Mouse (Mus musculus) right cerebral cortex, adult 18-20 months (tissue): ENCODE measurements at regions not wholly inside any gene's neighbourhood (a gene's known extent, or its start where the extent isn't known, plus 50 kb on each side); places are given as distances from the start of the nearest gene placed in this dataset.
A peak's percentile ranks its signal among the peaks of the same experiment; 100 is the strongest.
"Not testable (repeated sequence)": the region's sequence is repeated elsewhere in the genome, so short reads cannot be mapped to it uniquely, and the experiment has no call there.

Experiments
- DNase-seq: peaks from one replicate; pipeline ENCODE4 v3.0.0; 2022; ENCODE audit warnings: mixed read lengths

DNA sequence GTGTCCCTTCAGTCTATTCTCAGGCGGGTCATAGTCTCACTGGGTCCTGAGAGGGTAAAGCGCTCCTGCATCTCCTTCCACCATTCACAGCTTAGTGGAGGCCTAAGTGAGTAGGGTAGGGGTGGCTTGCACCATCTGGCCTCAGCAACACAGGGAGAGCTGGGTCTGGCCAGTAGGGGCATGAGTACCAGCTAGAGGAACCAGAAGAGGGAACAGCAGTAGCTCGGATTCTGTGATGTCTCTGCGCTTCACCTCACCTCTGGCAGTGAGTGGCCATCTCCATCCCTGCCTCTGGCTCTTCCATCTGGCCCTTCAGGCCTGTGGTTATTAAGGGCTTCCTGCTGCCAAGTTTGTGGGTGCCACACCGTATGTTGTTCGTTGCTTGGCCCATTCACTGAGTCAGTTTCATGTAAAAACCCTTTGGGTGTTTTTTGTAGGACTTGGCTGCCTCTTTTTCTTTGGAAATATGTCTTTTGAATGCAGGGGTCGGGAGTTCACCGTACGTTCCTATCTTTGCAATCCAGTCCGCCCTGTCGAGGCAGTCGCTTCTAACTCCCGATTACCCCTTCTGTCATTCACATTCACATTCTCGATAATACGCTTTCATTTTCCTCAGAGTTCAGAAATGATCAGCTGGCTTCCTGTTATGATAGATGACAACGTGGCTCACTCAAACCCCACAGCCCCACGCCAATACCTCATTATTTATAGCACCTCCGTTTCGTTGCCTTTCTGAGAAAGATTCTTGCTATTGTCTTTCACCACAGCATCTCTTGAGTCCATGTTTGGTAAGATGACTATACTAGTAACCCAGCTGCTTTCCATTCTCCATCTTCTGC, 99.4 kb upstream of the Mrps10 start:
- no peak for DNase-seq

DNA sequence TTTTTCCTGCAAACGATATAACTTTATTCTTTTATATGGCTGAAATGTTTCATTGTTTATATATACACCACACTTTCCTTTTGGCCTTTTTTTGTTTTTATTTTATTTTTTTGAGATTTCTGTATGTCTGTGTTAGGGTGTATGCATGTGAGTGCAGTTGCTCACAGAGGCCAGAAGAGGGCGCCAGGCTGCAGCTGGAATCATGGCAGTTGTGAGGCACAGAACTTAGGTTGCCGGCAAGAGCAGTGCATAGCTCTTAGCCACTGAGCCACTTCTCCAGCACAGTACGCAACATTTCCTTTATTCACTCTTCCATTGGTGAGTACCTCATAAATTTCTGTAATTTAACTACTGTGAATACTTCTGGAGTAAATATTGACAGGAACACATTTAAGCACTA, 100.8 kb upstream of the Mrps10 start:
- DNase-seq: no peak

DNA sequence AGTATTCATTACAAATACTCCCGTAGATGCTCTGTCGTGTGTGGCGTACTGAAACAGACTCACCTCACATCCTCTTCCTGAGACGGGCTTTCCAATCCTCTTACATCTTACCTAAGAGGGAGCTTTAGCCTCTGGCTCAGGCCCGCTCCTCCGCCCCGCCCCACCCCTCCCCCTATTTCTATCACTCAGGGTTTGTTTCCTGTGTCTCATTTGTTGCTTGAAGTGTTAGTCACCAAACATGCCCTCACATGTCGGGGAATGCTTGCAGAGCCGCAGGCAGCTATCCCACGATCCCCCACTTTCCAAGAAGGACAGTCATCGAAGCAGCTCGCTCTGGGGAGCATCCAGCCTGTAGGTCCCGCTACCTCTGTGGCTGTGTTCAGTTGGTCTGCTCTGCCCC, 101.6 kb upstream of the Mrps10 start:
- DNase-seq: no peak

DNA sequence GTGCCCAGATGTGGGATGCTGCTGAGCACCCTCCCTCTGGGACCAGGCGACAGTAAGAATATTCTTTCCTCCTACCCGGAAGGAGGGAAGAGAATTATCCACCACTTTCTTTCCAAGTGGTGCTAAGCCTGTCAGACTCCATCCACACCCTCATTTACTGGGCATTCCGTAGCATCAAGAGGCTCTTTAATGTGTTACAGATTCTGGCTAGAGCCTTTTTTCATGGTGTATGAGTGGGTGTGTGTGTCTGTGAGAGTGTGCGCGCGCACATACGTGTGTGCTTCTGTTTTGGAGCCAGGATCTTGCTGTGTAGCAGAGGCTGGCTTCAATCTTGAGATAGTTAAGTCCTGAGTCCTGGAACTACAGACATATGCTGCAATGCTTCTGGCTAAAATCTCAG, 102.4 kb upstream of the Mrps10 start:
- peak; percentile 56 for DNase-seq

DNA sequence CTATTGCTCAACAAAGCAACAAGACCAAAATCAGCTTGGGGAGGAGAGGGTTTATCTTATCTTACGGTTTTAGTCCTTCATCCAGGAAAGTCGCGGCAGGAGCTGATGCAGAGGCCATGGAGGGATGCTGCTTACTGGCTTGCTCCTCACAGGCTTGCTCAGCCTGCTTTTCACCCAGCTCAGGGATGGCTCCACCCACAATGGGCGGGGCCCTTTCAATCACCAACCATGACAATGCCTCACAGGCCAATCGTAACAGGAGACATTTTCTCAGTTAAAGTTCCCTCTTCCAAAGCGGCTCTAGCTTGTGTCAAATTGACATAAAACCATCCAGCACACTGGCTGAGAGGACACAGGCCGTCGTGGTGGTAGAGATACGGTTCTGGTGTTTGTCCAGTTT, 105.7 kb upstream of the Mrps10 start:
- no peak for DNase-seq

DNA sequence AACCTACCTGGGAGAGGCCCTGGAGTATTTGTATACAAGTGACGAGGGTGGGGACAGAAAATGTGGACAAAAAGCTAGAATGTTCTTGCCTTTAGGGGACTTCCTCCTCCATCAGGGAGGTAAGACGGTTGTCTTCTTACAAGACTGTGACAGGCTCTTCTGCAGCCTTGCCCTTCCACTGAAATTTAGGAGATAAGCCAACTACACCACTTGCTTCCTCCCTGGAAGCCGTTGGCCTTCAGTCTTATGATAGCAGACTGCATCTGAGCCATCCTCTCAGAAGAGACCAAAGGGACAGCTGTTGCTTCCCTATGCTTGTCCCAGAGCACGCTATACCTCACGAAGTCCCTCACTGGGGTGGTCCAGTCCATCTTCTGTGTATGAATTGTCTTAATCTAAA, 106.5 kb upstream of the Mrps10 start:
- DNase-seq: no peak

DNA sequence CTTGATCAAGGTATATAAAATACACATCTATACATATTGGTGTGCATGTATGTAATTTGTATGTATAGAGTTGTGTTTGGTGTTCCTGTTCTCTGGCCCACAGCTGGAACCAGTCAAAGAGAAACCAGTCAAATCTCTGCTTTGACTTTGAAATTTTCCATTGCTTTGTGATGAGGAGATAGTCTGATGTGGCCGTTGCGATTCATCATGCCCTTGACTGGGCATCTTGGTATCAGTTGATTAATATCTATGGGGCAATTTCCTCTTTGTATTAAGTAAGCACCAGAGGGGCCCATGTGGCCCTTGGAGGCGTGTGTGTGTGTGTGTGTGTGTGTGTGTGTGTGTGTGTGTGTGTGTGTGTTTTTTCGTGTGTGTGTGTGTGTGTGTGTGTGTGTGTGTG, 107.7 kb upstream of the Mrps10 start:
- no peak for DNase-seq

DNA sequence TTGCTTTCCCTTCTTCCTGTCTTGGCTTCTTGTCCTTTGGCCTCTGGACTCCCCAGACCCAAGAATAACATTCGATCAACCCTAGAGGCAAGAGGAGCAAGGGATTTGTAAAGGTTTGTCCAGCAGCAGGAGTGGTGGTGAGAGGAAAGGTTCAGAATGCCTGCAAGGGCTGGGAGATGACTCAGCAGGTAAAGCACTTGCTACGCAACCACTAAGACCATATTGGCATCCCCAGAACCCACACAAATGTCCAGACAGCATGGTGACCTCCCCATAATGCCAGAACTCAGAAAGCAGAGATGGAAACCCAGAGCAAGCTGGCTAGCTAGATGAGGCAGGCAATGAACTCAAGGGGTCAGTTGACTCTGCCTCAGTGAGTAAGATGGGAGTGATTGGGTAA, 110.4 kb upstream of the Mrps10 start:
- no peak for DNase-seq

DNA sequence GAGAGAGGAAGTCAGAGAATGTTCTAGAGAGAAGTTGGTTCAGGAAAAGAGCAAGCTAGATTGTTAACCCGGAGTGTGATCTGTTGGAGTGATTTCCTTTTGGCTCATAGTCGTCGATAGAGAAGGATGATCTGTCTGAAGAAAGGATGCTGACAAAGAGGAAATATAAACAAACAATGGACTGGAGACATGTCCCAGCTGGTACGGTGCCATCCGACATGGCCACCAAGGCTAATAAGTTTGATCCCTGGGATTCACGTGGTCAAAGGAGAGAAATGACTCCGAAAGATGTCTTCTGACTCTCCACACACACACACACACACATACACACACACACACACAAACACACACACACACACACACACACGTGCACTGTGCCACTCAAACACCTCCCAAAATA, 113.5 kb upstream of the Mrps10 start:
- DNase-seq: no peak

DNA sequence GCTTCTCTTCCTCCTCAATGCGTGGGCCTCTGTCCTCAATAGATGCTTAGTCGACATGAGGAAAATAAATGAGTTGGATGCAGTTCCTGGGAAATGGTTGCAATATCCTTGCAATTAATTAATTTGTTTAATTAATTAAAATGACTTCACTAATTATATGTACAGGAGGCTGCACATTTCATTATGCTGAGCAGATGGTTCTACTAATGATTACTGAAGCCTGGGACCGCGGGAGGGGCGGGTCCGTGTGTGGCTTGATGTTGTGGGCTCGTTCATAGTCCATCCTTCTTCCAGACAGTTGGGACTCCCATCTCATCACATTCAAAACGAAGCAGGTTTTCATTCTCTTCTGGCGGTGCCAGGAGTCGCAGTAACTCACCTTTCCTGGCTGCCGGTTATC, 114.7 kb upstream of the Mrps10 start:
- no peak for DNase-seq

DNA sequence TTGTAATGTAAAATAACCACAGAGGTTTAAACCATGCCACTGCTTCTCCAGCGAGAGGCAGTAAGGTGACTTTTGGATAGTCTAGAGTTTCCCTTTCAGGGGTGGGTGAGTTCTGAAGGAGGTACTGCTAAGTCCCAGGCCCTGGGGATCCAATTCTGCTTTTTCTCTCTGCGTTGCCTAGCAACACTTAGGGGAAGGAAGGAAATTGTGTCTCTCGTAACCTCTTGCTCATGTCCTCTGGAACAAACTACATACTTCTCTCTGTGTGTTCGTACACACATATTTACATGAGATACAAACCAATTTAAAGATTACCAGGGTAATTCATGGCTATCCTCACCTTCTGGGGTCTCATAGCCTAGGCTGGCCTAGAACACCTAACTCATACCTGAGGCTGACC, 118.7 kb upstream of the Mrps10 start:
- DNase-seq: no peak

DNA sequence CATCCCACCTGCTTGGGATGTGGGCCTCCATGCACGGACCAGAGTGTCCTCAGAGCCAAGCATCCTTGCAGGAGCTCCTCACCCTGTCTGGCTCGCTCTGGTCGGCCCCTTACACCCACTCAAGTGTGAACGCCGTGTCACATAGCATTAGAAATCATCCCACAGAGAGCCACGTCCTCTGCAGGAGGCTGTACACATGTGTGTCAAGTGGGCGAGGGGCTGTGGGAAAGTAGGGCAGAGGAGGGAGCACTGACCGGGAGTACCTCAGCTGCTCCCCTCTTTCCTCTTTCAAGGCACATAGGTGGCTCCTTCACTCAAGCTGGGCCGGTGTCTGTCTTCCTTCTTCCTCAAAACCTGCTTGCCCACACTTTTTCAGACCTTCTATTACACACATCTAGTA, 119.5 kb upstream of the Mrps10 start:
- DNase-seq: no peak

DNA sequence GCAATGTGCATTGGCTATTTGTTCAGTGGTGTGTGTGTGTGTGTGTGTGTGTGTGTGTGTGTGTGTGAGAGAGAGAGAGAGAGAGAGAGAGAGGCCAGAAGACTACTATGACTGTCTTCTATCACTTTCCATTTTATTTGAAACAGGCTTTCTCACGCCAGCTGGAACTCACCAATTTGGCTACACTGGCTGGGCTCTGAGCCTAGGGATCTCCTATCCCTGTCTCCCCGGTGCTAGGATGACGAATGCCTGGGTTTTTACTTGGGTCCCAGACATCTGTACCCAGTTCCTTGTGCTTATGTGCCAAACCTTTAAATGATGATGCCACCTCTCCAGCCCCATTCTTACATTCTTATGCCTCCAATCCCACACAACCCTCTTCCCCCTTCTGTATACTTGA, 120.6 kb upstream of the Mrps10 start:
- peak; percentile 58 for DNase-seq

DNA sequence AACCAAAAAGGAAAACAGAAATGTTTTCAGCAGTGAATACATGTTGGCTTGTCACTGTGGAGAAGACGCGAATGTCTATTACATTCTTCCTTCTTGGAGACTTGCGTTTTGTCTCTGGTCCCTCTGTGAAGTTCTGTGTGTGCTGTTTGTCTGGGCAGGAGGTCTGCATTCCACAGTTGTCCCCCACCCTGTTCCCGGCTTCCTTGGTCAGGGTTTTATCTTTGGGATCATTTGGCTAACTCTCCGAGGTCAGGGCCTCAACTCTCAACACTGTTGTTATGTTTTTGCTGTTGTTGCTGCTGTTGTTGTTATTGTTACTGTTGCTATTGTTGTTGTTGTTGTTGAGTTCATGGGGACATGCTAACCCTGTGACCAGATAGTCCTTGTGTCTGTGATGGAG, 121.2 kb upstream of the Mrps10 start:
- no peak for DNase-seq

DNA sequence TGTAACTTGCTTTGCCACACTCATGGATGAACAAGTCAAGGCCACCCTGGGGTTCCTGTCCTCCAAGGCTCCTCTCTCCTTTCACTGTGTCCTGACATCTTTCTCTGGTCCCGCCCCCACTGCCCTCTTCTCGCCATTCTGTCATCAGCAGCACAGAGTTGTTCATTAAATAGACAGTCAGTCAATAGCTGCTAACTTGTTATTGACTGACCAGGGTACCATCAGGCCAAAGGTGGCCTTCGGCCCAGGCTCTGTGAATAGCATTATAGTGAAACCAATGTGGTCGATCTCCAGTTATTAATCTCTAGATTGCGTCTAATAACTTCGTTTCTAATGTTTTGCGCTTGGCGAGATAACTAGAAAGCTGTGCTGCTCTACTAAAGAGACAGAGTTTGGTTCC, 122.1 kb upstream of the Mrps10 start:
- no peak for DNase-seq

DNA sequence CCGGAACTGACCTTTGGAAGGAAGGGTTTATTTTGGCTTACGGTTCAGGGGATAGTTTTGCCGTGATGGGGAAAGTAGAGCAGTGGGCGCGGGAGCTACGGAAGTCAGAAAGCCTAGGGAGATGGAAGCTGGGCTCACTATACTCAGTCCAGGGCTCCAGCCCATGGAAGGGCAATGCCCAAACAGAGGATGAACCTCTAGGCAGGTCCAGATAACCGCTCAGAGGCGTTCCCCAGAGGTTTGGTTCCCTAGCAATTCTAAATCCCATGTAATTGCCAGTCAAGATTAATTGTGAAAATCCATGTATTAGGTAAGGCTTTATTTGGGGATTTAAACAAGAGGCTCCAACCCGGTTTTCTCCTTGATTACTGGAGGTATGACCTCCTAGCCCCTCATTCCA, 123.1 kb upstream of the Mrps10 start:
- no peak for DNase-seq

DNA sequence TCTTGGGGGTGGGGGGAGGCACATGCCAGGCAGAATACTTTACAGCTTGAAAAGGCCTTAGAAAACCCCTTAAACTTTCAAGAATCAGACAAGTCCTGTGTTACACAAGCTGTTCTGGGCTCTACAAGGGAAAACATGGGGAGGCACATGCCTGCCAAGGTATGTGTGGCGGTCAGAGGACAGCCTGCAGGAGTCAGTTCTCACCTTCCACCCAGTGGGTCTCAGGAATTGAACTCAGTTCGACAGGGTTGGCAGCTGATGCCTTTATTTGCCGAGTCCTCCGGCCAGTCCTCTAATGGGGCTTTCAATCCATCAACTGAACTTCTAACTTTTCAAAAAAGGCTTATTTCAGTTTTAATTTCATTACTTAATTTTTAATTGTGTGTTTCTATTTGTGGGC, 129.6 kb upstream of the Mrps10 start:
- DNase-seq: no peak

DNA sequence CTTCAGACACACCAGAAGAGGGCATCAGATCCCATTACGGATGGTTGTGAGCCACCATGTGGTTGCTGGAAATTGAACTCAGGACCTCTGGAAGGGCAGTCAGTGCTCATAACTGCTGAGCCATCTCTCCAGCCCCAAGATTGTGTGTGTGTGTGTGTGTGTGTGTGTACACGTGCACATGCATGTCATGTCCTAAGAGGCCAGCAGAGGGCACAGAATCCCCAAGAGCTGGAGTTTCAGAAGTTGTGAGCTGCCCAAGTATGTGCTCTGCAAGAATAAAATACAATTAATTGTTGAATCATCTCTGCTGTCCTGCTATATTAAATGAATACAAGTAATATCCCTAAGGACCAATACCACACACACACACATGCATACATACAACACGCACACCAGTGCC, 130.8 kb upstream of the Mrps10 start:
- not testable (repeated sequence) for DNase-seq

DNA sequence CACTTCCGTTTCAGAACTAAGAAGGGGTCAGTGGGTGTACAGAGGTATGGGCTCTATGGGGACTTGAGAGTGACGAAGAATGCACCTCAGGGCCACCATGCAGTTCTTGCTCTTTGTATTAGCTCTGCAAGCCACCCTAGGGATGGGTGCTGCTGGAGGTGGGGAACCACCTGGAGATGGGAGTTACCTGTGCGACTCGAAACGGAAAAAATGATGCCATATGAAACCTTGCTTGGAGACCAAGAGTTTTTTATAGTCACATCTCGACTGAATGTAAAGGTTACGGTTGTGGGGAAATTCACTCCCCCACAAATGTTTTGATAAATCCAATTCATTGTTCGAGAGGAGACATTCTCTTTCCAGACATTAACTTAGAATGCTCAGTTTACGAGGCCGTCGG, 134.3 kb upstream of the Mrps10 start:
- no peak for DNase-seq

DNA sequence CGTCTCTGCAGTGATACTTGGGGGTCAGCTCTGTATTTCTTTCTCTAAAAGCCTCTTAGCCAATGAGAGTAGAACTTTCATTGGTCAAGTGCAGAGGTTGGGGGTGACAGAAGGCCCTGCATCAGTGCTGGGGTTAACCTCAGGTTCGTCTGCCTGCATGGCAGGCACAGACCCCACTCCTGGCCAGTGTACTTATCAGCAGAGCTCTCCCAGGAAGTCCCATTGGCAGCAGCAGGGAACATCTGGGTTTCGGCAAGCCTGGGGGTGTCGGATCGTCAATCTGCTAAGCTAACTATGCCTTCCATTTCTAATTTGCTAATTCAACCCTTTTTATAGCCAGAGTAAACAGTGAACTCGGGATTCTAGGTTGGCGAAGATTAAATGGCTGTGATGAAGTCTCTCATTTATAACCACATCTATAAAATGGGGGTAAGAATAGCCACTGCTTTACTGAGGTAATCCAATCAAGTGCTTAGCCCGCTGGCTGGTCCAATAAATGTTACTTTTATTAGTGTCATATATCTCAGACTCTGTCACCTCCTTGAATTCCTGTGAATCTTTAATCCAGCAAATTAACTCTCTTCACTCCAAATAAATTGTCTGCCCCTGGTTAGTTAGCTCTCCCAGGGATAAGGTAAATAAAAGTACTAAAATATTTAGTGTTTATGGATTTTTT, 135.5 kb upstream of the Mrps10 start:
- DNase-seq: no peak

DNA sequence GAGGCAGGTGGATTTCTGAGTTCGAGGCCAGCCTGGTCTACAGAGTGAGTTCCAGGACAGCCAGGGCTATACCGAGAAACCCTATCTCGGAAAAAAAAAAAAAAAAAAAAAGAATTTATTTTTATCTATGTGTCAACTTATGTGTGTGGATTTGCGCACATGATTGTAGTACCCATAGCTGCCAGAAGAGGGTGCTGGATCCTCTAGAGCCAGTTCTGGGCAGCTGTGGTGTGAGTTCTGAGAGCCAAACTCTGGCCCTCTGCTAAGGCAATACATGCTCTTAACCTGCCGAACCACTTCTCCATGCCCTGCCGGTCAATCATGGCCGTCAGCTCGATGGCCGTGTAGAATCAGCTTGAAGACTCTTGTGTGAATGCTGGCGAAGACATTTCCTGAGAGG, 138.0 kb upstream of the Mrps10 start:
- no peak for DNase-seq

DNA sequence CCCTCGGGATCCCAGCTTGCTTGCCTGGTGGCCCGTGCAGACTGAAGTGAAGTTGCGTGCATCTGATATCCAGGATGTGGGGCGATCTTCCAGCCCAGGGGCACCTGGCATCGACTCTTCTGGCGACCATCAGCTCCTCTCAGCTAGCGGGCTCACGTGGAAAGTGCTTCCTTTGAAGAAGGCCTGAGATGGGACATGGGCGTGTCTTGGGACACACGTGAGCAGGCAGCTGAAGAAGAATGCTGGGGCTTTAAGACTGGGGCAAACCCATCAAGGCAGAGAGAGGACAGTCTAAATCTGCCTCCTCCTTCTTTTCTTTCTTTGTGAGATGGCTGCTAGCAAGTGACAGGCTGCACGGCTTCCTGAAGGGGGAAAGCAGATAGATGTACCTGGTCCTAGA, 142.3 kb upstream of the Mrps10 start:
- DNase-seq: no peak

DNA sequence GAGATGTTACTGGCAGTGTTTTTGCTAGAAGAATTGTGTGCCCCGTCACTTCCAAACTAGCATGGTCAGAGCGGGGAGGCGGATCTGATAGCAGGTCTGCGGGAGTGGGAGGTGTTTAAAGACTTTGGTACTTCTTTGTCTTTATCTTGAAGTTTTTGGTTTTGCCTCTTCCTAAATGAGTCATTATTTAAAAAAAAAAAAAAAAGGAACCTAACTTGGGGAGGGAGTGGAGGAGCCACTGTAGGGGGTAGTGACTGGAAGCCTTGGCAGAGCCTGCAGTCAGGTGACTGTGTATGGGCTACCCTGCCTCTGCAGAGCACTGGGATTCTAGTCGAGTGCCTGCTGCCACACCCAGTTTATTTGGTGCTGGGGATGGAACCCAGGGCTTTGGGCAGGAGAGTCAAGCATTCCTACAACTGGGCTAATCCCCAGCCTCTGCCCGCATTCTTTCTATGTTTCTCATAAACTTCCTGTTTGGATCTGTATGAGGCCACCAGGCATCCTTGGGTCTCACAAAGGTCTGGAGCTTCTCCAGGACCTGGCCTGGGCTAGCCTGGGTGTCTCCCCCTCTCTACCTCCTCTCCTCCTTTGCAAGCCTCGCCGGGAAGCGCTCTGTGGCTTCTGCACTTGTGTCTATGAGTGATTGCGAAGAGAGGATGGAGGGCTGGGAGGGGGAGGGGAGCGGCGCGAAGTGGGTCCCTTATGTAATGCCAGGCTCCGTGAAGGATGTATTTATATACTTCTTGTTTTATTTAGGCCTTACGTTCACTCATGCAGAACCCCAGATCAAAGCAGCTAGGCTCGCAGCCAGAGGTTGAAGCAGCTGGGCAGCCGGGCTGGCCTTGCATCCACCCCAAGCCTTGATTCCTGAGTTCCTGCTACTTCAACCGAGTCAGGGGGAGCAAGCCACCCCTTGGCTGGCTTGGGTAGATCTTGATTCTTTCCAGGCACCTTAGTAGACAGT, 143.1 kb upstream of the Mrps10 start:
- peak; percentile 57 for DNase-seq
